Mouse (Mus musculus) c-Kit-positive CD71-negative TER-119-negative erythroid progenitor cells, embryonic 14.5 days (primary cell): Measurements from ENCODE around the gene Grin3a.

Experiments used
- DNase-seq: peaks from one replicate; pipeline ENCODE4 v3.0.0-alpha.2; 2013; ENCODE audit warnings: low read depth

Grin3a gene

GRCm38 (mm10) chr4:49845612-49845985, at the start of gene Grin3a:
TSS of gene Grin3a (minus strand) at chr4:49845744.
- no peak for DNase-seq

DNA sequence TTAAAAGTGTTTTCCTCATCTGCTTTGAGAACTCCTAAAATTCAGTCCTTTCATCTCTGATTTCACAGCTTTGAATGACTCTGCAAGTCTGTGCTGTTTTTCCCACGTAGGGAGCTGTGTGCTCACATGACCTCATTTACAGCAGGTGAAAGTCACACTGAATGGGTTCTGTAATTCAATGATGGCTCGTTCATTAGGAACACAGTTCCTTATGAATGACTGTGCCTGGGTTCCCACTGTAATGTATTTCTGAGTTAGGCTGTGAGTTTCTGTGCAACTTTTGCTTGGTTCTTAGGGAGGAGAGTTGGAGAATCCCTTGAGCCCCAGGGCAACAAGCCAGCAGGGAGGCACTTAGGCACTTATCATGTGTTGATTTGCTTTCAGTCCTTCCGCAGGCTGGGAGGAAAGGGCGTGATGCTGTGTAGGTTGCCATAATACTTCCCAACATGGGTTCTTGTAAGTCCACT, 46.3 kb upstream of the Grin3a start:
- no peak for DNase-seq

DNA sequence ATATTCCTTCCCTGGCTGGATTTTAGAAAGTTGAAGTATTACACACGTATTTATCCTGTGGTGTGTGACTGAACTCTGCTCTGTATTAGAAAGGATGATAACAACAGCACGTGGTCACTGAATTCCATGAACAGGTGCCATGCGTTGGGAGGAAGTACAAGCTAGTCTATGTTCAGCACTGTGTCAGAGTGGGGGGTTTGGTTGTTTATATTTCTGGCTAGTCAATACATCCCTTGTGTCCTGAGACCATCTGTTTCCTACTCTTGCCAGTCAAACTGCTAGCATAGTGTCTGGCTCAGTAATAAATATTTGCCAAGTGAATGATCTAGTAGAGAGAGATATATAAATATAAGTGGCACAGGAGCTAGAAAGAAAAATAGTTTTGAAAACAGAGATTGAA, 31.5 kb upstream of the Grin3a start:
- DNase-seq = no peak

GRCm38 (mm10) chr4:49860611-49861010, 15.1 kb upstream of the Grin3a start:
- DNase-seq = no peak

DNA sequence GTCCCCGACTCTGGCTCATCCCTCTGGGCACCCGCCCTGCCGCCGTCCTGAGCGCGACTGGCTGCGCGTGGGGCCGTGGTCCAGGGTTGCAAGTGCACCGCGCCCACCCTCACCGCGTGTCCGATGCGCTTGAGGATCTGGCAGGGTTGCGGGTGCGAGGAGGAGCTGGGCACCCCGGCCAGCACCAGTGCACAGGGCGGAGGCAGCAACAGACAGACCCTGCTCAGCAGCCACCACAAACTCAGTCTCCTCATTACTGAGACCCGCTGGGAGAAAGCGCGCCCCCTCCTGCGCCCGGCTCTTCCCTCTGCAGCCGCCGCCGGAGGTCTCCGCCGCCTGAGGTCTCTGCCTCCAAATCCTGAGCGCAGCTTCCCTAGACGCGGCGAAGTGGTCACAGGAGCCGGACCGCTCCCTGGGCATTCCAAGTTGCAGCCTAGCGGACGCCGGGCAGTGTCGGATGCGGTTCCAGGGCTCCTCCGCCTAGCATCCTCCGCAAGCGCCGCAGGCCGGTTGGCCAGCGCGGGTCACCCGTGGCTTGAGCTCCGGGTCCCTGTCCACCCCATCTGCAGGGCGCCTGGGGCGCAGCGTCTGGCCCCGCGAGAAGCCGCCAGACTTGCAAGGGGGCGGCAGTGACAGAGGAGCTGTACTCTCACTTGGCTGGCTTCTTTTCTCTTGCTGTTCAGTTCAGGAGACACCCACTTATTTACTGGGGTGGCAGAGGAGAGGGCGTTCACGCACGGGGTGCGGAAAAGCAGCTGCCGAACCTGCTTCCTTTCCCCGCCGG, 524 bp downstream of the Grin3a start:
- DNase-seq = no peak

- DNase-seq = no peak
Observed at GRCm38 (mm10) chr4:49844274-49844827, 1.2 kb downstream of the Grin3a start.

DNA sequence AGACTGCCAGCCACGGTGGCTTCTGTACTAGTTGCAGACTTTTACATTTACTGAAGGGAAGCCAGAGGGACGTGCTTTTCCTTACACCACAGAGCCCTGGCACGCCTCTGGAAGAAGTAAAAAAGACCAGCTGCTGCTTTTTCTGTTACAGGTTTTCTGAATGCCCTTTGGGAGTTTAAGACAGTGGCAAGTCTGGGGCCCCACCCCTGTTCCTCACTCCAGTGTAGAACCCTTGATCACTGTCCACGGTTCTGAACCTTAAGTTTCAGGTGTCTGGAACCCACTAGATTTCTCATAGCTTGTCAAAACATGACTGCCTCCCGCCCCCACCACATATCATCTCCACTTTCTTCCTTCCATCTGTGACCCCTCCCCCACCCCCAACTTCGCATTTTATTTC, 1.8 kb downstream of the Grin3a start:
- no peak for DNase-seq

DNA sequence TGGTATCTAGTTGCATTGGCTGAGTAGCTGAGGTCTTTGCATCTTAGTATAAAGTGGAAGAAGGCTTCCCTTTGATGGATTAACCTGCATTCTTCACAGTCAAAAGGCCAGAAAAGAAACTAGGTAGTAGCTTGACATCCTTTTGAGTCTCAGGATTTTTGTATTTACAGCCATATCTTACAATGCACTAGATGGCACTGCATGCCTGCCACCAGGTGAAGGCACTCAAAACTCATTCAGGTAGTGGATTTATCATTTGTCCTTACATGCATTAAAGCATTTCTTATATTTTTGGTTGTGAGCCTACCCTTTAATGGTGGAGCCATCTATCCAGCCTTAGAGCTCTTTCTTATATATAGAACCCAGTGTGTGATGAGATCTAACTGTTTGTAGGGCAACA, 13.5 kb downstream of the Grin3a start:
- DNase-seq = no peak

DNA sequence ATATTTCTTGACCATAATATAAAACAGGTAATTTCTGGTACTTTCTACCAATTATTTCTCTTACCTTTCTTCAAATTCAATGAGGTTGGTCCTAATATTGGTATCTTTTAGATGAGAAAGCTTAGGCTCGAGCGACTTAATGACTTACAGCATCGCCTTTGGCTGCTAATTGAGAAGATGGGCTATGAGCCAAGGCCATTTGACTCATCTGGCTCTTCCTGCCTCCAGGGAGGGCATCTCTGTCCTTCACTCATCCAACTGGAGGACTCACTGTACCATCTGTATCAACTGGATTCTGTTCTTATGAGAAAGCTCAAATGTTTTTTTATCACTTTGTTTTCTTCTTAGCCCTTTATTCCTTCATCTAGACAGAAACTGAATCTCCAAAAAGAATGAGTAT, 31.7 kb downstream of the Grin3a start:
- DNase-seq = no peak

DNA sequence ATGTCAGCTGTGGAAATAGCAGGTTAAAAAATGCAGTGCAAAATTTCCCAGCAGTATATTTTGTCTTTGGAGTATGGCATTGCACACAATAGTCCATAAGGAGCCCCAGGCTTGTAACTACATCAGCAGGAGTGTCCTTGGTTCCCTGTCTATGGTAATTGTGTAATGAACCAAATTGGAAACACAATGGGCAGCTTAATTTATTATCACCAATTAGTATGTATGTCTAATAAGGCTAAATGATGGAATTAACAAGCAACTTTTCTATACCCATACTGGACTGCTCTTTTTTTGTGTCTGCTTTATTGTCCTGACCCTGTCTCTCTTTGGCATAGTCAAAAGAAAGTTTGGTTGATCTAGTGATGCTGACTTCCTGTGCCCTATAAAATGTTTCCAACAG, 38.8 kb downstream of the Grin3a start:
- DNase-seq = no peak

DNA sequence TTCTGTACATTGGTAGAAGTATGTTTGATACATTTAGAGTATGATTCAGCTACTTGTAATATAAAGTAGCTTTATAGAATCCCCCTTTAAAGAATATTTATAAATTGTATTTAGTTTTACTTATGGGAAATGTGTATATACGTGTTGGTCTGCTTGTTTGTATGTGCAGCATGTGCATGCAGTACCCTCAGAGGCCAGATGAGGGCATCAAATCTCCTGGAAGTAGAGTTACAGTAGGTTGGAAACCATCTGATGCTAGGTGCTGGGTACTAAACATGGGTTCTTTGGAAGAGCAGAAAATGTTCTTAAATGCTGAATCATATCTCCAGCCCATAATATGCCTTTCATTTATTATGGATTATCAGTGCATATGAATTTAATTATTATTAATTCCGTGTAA, 46.2 kb downstream of the Grin3a start:
- DNase-seq = no peak

DNA sequence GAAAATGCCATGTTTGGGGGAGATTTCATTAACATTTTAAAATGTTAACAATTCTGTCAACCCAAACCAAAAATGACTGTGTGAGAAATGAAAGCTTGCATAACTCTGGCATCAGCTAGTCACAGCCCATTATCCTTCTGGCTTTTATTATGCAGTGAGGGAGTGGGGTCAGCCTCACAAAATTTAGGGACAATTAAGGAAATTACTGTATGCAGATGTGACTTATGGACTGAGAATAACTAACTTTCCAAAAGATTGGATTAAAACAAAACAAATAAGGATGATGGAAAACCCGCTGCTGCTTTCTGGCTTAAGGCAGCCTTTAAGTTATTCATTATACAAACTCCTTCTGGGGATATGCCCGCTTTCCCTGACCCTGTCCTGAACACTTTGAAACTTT, 56.6 kb downstream of the Grin3a start:
- DNase-seq = no peak

- DNase-seq = no peak
Observed at GRCm38 (mm10) chr4:49742847-49743246, 102.7 kb downstream of the Grin3a start.

GRCm38 (mm10) chr4:49741942-49742341, 103.6 kb downstream of the Grin3a start:
- DNase-seq = no peak

- no peak for DNase-seq
Observed at GRCm38 (mm10) chr4:49740796-49741766, 104.5 kb downstream of the Grin3a start.

GRCm38 (mm10) chr4:49739561-49739960, 106.0 kb downstream of the Grin3a start:
- DNase-seq = no peak

GRCm38 (mm10) chr4:49729326-49729725, 116.2 kb downstream of the Grin3a start:
- no peak for DNase-seq

DNA sequence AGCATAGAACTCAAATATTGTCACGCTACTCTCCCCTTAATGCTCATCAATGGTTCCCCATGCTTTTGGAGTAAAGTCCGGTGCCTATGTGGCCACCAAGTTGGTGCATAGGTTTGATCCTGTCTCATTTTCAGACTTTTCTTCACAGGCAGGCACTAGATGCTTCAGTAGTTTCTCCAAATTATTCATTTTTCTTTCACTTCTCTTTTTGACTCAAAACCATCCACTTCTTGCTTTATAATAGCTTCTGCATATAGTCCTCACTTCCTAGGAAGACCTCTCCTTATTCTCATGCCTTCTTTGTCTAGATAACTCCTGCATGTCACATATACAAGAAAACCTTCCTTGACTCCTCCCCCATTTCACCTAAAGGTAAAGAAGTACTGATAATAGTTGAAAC, 121.6 kb downstream of the Grin3a start:
- no peak for DNase-seq

DNA sequence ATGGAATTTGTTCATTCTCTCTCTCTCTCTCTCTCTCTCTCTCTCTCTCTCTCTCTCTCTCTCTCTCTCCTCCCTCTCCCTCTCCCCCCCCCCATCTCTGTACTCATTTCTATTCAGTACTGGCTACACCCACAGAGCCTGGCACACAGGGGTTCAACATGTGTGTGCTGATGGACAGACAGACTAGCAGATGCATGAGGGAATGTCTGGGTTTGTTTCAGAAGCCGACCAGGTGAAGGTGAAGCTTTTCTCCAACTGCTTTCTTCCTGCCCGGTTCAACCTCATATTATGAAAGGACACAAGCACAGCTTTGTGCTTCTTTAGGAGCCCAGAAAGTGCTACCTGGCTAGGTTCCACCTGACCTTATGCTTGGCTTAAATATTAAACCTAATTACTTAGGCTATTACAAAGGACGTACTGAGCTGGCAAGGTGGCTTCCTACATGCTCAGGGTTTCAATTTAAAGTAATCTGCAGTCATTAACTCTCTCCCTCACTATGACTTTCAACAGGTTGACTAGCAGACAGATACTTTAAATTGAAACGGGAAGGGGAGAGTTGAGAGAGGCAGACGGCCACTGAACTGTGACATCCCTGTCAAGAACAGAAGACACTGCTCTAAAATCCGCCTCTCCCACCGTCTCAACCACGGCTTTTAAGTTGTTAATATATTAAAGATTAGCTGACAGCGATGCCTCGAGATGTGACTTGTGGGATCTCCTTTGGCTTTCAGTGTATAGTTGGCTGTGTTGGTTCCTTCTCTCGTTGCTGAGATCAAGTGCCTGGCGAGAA, 153.9 kb downstream of the Grin3a start:
- no peak for DNase-seq

DNA sequence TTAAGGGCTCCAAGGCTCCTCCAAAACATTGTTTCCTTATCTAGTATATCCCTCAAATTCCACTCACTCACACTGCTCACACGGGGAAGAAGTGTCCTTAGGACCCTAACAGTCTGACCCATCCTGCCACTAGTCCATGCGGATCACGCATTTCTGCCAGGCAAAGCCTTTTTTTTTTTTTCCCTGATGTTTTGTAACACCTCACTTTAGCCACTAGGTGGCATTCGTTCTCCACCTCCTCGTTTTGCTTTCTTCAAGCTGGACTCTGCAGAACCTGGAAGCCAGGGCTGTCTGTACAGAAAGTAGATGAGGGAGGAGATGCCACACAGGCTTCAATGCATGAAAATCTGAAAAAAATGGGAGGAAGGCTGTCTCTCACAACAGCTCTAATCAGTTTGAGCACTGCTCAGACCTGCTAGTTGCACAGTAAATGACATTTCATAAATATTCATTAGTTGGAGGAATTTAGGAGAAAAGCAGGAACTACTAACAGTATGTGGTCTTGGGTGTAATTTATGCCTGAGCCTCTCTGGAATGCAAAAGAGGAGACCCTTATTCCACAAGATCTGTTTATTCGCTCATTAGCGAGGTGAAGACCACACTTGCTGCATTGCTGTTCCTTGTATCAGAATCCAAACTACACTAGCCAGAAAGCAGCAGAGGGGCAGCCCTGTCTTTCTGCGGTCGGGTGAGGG, 156.8 kb downstream of the Grin3a start:
- DNase-seq = peak; percentile 42

DNA sequence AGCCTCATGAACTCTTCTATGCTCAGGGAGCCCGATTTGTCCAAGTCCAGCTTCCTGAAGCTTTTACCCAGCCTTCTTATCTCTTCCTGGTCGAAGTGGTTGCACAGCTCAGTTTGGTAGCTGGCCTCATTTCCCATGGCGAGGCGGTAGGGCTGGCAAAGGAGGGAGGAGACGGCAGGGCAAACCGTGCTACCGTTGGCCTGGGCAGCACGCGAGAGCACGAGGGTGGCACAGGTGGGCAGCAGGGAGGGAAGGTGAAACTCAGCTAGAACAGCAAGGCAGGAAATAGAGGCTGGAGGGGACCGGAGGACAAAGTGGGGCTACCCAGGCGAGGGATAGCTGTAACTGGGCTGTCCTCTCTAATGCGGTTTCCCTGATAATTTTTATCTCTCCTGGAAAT, 163.7 kb downstream of the Grin3a start, which contains the start of gene Ppp3r2:
TSS of gene Ppp3r2 (minus strand) at position 213 of the 400 bp plus-strand sequence.
- DNase-seq = no peak
